Mouse (Mus musculus): ENCODE data around the gene Emp2. TPM values are rescaled to one million over a fixed set of nuclear protein-coding genes. Genes with fewer than 3 reads are reported as not detected.

Emp2 gene
- 5.5 TPM for polyA plus RNA-seq (2014; fragmentation: Illumina TruSeq; extraction: RNeasy Lipid Tissue Mini Kit (QIAGEN cat#74804); ENCODE audit: low read depth, low replicate concordance)

GRCm38 (mm10) chr16:10313646-10314088, at the start of gene Emp2:
Emp2 (minus strand) TSS chr16:10313968.

Other genes with a start within 250 kb of the Emp2 start
- not detected for gene Rpl39l, start 143.7 kb downstream of the Emp2 start, polyA plus RNA-seq (2014; fragmentation: Illumina TruSeq; extraction: RNeasy Lipid Tissue Mini Kit (QIAGEN cat#74804); ENCODE audit: low read depth, low replicate concordance)
- gene Atf7ip2, start 121.3 kb downstream of the Emp2 start, polyA plus RNA-seq (2014; fragmentation: Illumina TruSeq; extraction: RNeasy Lipid Tissue Mini Kit (QIAGEN cat#74804); ENCODE audit: low read depth, low replicate concordance), result 1.9 TPM
- not detected for gene Tekt5, start 81.5 kb upstream of the Emp2 start, polyA plus RNA-seq (2014; fragmentation: Illumina TruSeq; extraction: RNeasy Lipid Tissue Mini Kit (QIAGEN cat#74804); ENCODE audit: low read depth, low replicate concordance)
- gene Nubp1, start 98.0 kb upstream of the Emp2 start, polyA plus RNA-seq (2014; fragmentation: Illumina TruSeq; extraction: RNeasy Lipid Tissue Mini Kit (QIAGEN cat#74804); ENCODE audit: low read depth, low replicate concordance), result 4.7 TPM
- 0.58 TPM for gene Tvp23a, start 133.4 kb upstream of the Emp2 start, polyA plus RNA-seq (2014; fragmentation: Illumina TruSeq; extraction: RNeasy Lipid Tissue Mini Kit (QIAGEN cat#74804); ENCODE audit: low read depth, low replicate concordance)
- gene Ciita, start 166.1 kb upstream of the Emp2 start, polyA plus RNA-seq (2014; fragmentation: Illumina TruSeq; extraction: RNeasy Lipid Tissue Mini Kit (QIAGEN cat#74804); ENCODE audit: low read depth, low replicate concordance), result 0.23 TPM
- gene Dexi, start 229.1 kb upstream of the Emp2 start, polyA plus RNA-seq (2014; fragmentation: Illumina TruSeq; extraction: RNeasy Lipid Tissue Mini Kit (QIAGEN cat#74804); ENCODE audit: low read depth, low replicate concordance), result 1.7 TPM
- 18.7 TPM for gene Clec16a, start 231.4 kb upstream of the Emp2 start, polyA plus RNA-seq (2014; fragmentation: Illumina TruSeq; extraction: RNeasy Lipid Tissue Mini Kit (QIAGEN cat#74804); ENCODE audit: low read depth, low replicate concordance)